Mouse (Mus musculus): Measurements from ENCODE around the gene Dcps.
"Not testable (repeated sequence)": the region's sequence is repeated elsewhere in the genome, so short reads cannot be mapped to it uniquely, and the experiment has no call there.

The Dcps gene

GRCm38 (mm10) chr9:35176124-35176659 is 331 bp upstream of the Dcps start:
- DNase-seq (ENCODE audit: low spot score): no peak

- no peak for DNase-seq (ENCODE audit: low spot score)
Measured at GRCm38 (mm10) chr9:35173331-35173730, 2.5 kb downstream of the Dcps start.

GRCm38 (mm10) chr9:35170071-35170470 is 5.8 kb downstream of the Dcps start:
- DNase-seq (ENCODE audit: low spot score): no peak

DNA sequence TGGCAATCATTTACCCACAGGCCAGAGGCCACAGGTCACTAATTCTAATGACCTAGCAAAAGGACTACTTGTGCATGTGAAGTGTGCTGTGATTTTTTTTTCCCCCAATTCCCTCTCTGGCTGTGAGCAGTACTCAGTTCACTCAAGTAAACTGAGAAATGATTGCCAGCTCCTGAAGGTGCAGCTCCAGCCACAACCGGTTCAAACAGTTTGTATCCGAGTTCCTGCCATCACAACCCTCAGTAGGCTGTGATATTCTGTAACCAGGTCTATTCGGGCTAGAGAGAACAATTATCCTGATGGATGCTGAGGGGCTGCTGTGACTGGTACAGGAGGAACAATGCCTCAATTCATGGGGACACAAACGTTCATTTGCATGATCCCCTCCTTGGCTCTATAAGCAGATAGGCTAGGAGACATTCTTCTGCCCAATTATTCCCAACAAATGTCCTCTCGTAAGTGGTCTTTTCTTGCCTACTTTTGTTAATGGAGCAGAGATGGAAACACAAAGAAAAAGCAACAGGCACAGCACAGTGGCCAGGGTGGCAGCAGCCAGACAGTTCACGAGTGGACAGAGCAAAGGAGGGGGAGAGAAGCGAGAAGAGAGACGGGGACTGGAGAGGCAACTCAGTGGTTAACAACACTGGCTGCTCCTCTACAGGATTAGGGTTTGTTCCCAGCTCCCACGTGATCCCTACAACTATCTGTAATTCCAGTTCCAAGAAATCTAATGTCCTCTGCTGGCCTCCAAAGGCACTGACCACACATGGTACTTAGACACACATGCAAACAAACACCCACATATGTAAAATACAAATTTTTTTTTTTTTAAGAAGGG is 8.8 kb downstream of the Dcps start:
- no peak for DNase-seq (ENCODE audit: low spot score)

DNA sequence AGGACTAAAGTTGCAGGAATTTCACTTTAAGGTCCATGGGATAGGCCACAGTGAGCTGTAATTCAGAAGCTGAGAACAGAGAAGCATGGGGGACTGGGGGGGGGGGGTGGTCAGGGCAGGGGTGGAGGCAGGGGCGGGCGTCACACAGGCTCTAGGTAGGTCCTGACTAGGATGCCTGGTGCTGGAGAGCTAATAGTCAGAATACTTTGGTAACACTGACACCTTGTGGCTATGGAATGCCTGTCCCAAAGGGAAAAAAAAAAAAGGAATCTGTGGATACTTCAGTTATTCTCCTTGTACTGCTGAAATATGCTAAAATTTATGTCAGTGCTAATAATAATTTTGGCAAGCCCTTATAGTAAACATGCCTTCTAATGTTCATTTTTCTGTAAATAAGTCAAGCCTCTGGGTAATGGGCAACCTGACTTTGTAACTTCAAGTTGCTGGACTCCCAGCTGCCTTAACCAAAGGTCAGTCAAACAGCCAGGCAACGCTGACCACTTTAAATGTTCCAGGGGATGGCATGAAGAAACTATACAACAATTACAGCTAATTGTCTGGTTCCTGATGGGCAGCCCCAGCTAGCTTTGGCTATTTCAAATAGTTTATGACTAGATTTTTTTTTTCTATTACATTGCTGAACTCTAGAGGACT is 9.6 kb downstream of the Dcps start:
- DNase-seq (ENCODE audit: low spot score): no peak

GRCm38 (mm10) chr9:35164142-35164874 is 11.6 kb downstream of the Dcps start:
- DNase-seq (ENCODE audit: low spot score): no peak

- no peak for DNase-seq (ENCODE audit: low spot score)
Measured at GRCm38 (mm10) chr9:35163011-35163690, 12.7 kb downstream of the Dcps start.

- no peak for DNase-seq (ENCODE audit: low spot score)
Measured at GRCm38 (mm10) chr9:35161721-35162120, 14.1 kb downstream of the Dcps start.

GRCm38 (mm10) chr9:35160662-35161061 is 15.2 kb downstream of the Dcps start:
- no peak for DNase-seq (ENCODE audit: low spot score)

- DNase-seq (ENCODE audit: low spot score): no peak
Measured at GRCm38 (mm10) chr9:35158477-35158876, 17.4 kb downstream of the Dcps start.

- DNase-seq (ENCODE audit: low spot score): no peak
Measured at GRCm38 (mm10) chr9:35156862-35157261, 19.0 kb downstream of the Dcps start.

DNA sequence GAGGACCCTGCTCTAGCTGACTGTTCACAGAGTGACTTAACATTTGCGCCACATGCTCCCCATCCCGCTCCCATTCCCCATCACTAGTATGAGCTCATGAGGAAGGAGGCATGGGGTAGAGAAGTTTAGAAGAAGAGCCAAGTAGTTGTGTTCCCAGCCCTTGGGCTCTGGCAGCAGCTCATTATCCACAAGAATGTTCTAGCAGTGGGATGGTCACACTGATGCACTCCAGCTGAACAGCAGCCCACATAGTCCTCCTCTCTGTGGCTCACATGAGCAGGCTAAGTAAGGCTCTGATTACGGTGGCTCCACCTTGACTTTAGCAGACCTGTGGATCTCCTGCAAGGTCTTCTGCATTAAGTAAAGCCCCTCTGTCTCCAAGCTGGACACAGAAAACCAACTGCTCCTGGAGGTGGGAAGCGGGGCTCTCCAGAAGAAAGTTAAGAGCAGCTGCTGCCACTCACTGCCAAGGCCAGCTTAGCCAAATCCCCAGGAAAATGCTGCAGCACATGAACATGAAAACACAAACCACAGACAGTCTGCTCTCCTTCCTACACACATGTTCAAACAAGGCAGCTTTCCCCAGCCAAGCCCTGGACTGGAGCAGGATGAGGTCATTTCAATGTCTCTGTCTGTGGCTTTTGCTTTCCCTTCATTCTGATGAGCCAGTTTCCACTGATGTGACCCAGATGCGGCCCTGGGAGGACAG is 19.7 kb downstream of the Dcps start:
- DNase-seq (ENCODE audit: low spot score): peak; percentile 35

GRCm38 (mm10) chr9:35152923-35153322 is 22.9 kb downstream of the Dcps start:
- DNase-seq (ENCODE audit: low spot score): no peak

GRCm38 (mm10) chr9:35148822-35149221 is 27.0 kb downstream of the Dcps start:
- not testable (repeated sequence) for DNase-seq (ENCODE audit: low spot score)

DNA sequence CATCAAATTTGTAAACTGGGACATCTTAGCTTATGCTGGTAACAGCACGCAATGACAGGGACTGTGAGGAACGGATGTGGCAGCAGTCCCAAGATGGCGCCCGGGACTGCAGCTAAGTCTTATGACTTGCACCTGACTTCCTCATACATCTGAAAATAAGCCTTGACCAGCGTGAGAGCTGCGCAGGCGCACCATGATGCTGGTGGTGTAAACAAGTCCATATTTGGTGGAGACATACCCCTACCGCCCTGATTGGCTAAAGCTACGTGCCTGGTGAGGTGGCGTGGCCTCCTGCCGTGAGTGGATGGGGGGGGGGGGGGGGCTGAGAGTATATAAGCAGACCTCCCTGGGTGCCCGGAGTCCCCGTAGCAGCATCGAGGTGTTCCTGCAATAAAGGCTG is 28.6 kb downstream of the Dcps start:
- not testable (repeated sequence) for DNase-seq (ENCODE audit: low spot score)

DNA sequence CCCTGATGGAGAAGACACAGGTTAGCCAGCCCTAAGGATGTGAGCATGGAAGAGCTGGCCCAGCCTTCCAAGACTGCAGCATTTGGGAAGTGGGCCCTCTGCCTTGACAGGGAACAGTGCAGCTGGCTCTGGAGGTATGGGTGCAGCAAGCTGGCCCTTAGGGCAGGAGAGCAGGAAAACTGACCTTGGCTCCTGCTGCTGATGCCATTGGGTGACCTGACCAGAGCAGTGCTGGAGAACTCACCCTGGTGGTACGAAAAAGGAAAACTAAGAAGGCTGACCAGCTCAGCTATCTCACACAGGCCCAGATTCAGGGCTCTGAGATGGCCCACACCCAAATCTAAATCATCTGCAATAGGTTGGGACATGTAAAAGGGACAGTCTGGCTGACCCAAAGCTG is 30.0 kb downstream of the Dcps start:
- DNase-seq (ENCODE audit: low spot score): no peak

DNA sequence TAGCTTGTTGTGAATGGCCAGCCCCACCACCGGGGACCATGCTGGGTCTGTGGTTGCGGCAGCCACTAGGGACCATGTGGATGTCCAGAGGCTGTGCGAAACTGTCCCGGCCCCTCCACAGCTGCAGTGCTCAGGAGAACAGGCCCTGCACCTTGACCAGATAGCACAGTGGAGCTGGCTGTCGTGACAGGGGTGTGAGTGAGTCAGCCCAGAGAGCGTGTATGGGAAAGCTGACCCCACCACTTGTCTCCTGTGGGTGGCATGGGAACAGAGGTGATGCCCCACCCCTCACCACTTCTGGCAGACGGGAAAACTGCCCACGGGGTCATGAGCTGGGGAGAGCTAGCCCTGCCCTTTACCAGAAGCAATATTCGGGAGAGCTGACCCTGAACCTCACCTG is 30.7 kb downstream of the Dcps start:
- DNase-seq (ENCODE audit: low spot score): no peak

DNA sequence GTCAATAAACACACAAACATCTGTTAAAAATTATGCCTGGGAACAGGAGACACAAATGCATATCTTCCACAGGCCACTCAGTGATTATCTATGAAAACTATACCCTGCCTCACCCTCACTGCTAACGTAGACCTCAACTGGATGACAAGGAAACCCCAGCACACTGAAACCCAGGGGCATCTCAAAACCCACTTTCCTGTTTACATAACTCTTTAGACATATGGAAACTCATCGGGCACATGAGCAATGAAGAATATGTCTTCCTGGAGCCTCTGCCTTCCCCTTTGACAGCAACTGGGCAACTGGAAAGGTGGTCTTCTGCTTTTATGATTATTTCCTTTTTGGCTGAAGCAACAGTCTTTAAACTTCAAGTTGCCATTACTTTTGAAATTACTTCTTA is 33.6 kb downstream of the Dcps start:
- no peak for DNase-seq (ENCODE audit: low spot score)

- no peak for DNase-seq (ENCODE audit: low spot score)
Measured at GRCm38 (mm10) chr9:35139231-35139744, 36.6 kb downstream of the Dcps start.

- no peak for DNase-seq (ENCODE audit: low spot score)
Measured at GRCm38 (mm10) chr9:35138029-35138428, 37.8 kb downstream of the Dcps start.

DNA sequence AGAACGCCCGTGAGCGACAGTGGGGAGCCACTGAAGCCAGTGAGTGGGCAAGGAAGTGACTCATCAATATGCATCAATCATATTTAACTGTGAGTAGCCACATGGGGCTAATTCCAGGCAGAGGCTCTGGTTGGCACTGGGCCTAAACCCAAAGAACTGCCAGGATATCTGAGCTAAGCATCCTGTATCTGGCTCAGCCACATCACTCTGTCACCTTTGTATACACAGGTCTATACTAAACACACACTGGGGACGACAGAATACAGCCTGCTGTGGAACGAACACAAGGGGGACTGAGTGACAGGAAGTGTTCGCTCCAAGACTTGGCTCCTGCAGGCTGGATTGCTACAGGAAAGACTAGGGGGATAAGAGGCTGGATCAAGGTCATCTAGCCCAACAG is 40.3 kb downstream of the Dcps start:
- no peak for DNase-seq (ENCODE audit: low spot score)

Data from layer of hippocampus, adult 11-12 months (tissue).